Mouse (Mus musculus) brain, adult 2 months (tissue): ENCODE measurements around the gene Gins1.

Experiments
- DNase-seq: peaks from one replicate; pipeline ENCODE4 v3.0.0; 2011; ENCODE audit warnings: low read depth, low spot score

Gins1 gene

GRCm38 (mm10) chr2:150959521-150959920 lies 54.3 kb downstream of the Gins1 start:
- DNase-seq, result peak; percentile 88

GRCm38 (mm10) chr2:150963246-150963645 lies 58.0 kb downstream of the Gins1 start:
- DNase-seq, result no peak

GRCm38 (mm10) chr2:150964641-150965040 lies 59.4 kb downstream of the Gins1 start:
- no peak for DNase-seq

- DNase-seq, result no peak
Observed at GRCm38 (mm10) chr2:150965951-150966350, 60.8 kb downstream of the Gins1 start.

DNA sequence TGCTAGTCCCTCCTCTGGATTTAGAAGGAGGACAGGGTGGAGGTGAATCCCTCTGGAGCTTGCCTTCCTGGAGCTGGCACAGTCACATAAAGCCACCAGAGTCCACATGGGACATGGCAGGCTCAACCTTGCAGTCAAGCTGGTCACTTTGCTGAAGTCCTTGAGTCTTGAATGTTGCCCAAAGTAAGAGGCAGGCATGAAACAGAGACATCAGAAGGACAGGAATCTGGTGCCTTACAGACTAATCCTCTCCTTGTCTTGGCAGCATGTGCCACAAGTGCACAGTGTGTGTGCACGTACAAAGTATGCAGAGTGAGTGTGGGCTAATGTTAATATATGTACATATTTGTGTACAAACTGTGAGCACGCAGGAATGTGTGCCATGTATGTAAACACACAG lies 62.3 kb downstream of the Gins1 start:
- no peak for DNase-seq

DNA sequence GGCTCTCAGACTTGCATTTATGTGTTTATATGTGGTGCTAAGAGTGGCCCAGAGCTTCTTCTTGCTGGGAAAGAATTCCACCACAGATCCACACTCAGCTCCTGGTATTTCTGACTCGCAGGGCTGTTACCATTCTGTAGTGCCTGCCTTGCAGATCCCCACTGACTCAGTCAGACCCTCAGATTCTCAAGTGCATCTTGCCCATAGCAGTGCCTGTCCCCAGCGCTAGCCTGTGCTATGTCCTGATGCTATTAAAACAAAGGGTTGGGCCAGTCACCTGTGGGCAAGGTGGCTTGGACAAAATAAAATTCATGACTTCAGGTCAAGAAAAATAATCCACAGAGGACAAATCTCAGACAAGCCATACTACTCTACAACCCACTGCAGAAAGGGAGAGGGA lies 64.0 kb downstream of the Gins1 start:
- DNase-seq, result no peak

DNA sequence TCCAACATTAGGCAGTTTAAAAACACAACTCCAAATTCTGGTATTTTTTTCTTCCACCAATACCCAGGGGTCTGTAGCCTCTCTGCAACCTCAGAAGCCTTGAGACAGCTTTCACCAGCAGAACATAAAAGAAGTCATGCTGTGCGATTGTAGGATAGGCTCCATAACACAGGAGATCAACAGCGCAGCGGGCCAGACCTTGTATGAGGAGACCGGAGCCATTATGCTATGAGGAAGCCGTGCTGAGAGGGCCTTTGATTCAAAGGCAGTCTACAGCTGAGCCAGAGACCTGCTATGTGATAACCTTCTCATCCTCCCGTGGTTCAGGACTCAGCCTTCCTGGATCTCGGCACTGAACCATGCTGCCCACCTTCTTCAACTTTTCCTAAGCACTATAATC lies 66.7 kb downstream of the Gins1 start:
- DNase-seq, result no peak

GRCm38 (mm10) chr2:150972681-150973080 lies 67.5 kb downstream of the Gins1 start:
- no peak for DNase-seq

DNA sequence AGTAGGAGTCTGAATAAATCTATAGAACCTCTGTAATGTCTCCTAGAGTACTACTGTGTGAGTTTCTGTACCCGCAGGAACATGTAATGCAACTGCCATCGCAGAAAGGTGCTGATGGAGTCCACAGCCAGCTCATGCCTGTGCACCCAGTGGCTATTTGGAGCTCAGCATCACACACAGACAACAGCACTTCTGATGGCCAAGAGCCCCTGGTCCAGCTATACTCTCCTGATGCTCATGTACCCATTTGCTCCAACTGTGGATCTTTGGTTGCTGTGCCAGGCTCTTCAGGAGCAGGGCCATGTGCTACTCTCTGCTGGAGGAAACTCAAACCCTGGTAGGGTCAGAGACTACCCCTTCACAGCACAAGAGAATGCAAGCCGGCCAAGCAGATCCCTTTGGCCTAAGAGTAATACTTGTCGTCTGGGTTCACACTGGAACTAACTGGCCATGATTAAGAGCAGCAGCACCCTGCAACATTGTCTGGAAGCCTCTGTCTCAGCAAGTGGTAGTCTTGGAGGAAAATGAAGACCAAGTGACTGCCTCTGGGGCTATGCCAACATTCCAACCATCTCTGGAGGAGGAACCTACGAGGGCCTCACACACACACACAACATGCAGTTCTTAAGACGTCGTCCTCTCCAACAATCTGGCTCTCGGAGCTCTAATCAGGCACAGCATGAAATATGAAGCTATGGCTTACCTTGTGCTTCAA lies 68.4 kb downstream of the Gins1 start:
- DNase-seq, result no peak

DNA sequence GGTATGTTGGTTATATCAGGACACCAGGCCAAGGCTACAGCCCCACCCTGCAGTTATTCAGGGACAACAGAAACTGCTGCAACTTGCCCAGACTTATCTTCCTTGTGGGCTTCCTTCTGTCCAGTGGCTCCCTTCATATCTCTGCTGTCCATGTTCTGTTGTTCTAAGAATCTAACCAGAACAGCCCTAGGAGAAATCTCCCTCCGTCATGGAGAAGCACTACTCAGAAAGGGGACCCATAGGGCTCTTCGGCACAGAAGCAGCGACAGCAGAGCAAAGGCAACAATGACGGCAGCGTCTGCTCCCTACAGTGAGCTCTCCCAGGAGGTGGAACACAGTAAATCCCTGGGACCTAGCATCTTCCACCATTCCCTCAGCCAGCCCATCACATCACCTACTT lies 71.7 kb downstream of the Gins1 start:
- no peak for DNase-seq

DNA sequence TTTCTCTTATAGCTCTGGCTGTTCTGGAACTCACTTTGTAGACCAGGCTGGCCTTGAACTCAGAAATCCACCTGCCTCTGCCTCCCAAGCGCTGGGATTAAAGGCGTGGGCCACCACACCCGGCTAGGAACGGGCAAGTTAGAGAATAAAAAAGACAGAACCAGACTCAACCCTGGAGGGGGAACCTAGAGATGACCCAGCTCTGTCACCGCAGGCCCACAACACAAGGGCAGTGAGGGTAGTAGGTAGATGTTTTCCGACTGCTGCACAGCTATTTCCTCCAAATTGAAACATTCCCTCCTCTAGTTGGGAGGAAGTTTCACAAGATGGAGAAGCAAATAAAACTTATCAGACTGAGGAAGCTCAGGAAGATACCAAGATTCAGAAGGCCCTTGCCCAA lies 72.5 kb downstream of the Gins1 start:
- no peak for DNase-seq

- no peak for DNase-seq
Observed at GRCm38 (mm10) chr2:150978791-150979190, 73.6 kb downstream of the Gins1 start.

- DNase-seq, result no peak
Observed at GRCm38 (mm10) chr2:150979861-150980620, 74.8 kb downstream of the Gins1 start.
